Mouse (Mus musculus) lung, postnatal 14 days (tissue): Measurements from ENCODE around the gene Snx4.

Experiments
- DNase-seq: peaks from one replicate; pipeline ENCODE4 v3.0.0; 2021

Snx4 gene

GRCm38 (mm10) chr16:33344875-33345274 lies 93.6 kb downstream of the Snx4 start:
- no peak for DNase-seq

- DNase-seq: no peak
These were observed 95.1 kb downstream of the Snx4 start for GRCm38 (mm10) chr16:33346376-33346775.

GRCm38 (mm10) chr16:33347134-33347533 lies 95.9 kb downstream of the Snx4 start:
- no peak for DNase-seq
